Mouse (Mus musculus) mesoderm, embryonic 11.5 days (tissue): ENCODE data around the gene Rab5if.
"Not testable (repeated sequence)": the region's sequence is repeated elsewhere in the genome, so short reads cannot be mapped to it uniquely, and the experiment has no call there.

Experiments used
- DNase-seq: peaks from one replicate; pipeline ENCODE4 v3.0.0-alpha.2; 2012; ENCODE audit warnings: low read depth, low spot score

Rab5if gene

DNA sequence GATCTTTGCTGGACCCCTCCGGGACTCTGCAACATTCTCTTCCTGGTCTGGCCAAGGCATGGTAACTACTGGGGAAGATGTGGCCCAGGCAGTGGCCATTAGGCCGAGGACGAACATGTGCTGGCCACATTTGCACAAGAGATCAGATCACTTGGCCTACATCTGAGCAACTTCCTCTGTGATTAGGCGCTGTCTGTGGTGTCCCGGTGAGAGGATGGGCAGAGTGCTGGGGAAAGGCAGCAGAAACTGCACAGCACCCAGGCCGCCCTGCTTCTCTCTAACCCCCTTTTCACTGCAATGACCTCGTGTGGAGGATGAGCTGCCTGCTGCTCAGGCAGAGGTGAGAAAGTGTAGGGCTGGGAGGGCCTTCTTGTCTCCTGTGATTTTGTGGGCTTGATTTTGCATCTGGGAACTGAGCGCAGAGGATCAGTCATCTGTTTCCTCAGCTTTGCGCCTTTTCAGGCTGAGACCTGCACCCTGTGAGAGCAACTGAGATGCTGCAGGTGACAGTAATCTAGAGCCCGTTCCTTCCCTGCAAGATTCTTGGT lies 23.2 kb downstream of the Rab5if start:
- DNase-seq: no peak

DNA sequence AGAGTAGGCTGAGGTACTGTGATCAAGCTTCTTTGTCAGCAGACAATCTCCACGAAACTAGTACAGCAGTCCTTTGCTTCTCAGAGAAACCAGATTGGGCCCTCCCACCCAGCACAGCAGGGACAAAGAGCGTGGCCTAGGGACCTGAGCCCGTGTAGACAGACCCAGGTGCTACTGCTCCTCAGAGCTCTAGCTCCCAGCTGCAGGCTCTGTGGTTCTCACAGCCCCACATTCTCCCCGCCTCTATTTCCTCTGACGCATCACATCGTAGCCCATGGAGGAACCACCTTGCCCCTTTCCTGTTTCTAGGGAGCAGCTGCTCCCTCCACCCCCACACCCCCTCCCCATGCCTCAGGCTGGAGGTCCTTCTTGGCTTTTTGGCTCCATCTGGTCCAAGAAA lies 24.1 kb downstream of the Rab5if start, which contains the start of gene Sla2:
TSS of gene Sla2 (minus strand) at position 176 of the 400 bp plus-strand sequence.
- DNase-seq: no peak

DNA sequence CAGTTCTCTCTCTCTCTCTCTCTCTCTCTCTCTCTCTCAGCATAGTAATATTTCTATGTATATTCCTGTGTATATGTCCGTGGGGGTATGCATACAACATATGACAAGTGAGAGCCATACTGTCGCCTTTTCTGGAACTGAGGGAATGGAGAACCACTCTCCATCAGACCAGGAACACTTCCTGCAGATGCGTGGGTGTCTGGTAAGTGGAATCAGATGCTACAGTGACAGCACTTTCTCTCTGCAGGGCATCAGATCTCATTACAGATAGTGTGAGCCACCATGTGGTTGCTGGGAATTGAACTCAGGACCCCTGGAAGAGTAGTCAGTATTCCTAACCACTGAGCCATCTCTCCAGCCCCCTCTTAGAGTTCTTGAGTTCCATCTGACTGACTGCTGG lies 25.6 kb downstream of the Rab5if start:
- no peak for DNase-seq

DNA sequence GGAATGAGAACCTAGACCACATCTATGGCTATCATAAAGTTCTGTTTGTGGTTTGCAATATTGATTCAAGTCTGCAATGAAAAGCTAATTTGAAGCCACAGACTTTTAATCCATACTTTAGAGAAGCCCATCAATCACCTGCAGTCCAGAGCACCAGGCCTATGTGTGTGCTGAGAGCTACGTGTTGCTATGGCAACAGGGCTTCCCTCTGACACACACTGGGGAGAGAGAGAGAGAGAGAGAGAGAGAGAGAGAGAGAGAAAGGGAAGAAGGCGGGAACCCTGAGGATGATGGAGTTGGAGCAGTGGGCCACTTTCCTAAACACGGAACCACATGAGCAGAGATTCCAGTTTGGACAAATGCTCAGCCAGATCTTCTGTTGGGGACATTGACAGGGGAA lies 29.3 kb downstream of the Rab5if start:
- DNase-seq: peak; percentile 69

DNA sequence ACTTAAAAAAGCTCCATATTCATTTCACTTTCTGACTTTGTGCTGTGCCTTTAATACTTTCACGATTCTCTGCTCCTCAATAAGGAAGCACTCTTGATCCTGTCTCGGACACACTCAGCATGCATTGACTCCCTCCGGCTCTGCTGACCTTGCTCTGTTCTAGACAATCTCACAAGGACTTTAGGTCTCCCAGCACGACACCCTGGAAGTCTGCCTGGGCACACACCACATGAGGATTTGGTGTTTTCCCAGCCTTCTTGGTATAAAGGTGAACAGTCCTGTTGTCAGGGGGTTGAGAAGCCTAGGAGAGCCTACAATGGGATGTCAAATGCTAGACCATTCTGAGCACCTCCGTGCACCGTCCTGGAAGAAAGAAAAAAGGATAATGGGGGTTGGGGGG lies 29.9 kb downstream of the Rab5if start:
- DNase-seq: no peak

DNA sequence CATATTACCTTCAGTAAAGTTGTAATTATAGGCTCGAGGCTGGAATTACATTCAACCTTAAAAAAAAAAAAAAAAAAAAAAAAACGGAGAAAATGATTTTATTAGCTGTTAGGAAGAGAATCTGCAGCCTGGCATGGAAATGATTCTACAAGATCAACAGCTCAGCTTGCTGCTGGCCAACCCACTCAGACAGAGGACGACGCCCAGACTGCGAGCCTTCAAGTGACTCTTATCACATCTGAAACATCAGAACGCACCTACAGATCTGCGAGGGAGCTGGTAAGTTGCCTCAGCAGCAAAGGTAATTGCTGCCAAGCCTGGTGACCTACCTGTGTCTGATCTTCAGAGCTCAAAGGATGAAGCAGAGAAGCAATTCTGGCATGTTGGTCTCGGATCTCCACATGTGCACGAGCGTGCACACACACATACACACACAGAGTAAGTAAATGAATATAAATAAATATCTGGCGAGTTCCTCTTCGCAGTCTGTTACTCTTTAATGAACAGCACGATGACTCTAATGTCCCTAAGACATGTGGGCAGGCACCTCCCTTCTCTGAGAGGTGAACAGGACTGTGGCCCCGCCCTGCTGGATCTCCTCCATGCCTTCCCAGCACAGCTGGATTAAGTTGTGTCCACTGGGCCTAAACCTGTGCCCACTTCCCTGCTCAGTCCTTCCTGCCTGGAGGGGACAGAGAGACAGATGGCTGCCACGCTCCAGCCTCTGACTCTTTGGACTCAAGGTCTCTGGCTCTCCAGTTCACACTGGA lies 31.8 kb downstream of the Rab5if start:
- DNase-seq: no peak

DNA sequence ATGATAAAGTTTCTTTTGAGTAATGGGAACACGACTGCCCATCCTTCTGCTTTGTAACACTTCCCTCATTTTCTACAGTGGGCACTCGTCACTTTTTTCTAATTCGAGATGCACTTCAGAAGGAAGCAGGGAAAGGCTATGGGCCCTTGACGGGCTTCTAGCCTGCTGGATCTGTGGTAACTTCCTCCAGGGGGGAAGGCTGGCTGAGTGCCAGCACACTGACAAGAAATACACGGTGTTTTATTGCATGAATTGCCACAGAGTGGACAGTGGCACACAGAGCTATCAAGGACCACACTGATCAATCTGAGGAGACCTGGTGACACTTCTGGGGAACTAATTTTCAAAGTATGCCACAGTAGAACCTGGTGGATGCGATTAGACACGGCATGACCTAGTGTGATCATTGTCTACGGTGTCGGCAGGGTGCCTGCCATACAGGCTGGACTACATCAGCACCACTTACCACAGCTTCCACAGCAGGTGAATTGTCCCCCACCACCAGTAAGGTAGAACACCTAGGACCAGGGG lies 33.5 kb downstream of the Rab5if start:
- DNase-seq: peak; percentile 12

DNA sequence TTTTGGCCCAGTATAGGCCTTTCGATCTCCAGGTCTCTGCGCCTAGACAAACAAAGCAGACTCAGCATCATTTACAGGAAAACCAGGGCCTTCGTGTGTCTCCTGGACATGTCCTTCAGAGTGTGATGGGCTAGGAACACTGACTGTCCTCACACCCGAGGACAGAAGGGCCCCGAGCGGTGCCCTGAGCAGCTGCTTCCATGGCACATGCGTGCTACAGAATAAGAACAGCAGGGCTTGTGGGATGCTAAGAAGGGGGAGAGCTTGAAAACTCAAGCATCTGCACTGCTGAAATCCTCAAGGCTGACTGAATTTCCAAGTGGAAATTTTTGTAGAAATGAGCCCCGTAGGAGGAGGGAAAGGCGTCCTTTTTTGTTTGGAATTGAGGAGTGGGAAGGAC lies 34.1 kb downstream of the Rab5if start:
- DNase-seq: no peak

DNA sequence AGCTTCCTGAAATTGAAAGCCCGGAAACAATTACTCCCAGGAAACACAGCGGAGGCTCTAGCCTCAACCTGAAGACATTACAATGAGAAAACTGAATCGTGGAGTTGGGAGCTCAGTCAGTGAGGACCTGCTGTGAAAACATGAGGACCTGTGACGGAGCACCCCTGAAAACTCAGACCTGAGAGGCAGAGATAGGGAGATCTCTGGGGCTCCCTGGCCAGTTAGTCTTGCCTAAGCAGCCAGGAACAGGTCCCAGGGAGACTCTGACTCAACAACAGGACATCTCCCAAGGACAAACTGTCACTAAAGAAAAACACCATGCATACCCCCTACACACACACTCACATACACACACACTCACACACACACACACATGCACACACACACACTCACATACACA lies 35.4 kb downstream of the Rab5if start:
- DNase-seq: no peak

DNA sequence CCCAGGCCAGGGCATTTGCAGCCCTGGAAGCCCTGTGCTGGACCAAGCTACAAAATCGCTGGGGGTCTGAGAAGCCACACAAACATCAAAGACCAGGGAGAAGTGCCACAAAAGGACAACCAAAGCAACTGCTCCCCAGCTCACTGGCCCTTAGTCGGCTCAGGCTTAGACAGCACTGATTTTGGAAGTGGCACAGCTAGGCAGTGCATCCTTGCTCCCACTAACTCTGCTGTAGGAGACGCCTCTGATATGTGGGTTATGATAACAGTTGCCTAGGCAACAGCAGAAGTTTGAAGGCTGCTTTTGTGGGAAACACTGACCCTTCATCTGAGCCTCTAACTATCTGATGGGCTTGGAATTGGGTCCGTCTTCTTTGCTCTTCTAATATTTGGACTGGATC lies 36.3 kb downstream of the Rab5if start:
- no peak for DNase-seq

DNA sequence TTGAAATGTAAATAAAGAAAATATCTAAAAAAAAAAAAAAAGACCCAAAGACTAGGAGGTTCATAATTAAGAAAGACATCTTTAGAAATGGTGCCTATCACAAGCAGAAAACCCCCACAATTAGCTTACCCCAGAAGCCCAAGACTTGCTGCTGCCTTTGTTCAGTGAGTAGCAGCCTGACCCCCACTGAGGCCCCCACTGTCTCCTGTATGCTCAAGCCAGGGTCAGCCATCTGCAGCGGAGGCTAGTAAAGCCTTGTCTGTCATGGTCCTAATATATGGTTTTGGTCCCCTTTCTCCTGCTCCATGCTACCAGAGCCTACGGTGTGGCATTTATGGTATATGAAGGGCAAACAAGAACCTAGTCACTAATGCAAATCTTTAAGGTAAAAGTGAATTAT lies 38.4 kb downstream of the Rab5if start:
- no peak for DNase-seq

DNA sequence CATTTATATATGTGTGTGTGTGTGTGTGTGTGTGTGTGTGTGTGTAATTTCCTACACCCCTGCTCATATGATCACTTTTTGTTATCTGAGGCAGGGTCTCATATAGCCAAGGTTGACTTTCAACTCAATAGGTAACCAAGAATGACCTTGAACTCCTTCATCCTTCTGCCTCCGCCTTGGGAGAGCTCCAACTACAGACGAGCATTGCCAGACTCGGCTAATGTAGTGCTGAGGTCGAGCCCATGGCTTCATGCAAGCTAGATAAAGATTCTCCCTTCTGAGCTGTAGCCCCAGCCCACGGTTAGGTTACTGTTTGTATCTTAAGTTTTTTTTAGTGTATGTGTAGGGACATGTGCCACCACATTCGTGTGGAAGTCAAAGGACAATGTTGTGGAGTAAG lies 39.0 kb downstream of the Rab5if start:
- no peak for DNase-seq

DNA sequence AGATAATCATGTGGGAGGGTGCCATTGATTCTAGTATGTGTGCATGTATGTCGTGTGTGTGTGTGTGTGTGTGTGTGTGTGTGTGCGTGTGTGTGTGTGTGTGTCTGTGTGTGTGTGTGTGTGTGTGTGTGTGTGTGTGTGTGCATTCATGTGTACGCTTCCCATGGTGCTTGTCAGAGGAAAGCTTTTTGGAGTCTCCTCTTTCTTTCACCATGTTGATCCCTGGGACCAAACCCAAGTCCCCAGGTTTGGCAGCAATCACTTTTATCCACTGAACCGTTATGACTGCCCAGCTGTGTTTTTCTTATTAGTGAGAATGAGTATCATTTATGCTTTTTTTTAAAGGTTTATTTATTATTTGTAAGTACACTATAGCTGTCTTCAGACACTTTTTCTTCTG lies 39.5 kb downstream of the Rab5if start:
- not testable (repeated sequence) for DNase-seq

DNA sequence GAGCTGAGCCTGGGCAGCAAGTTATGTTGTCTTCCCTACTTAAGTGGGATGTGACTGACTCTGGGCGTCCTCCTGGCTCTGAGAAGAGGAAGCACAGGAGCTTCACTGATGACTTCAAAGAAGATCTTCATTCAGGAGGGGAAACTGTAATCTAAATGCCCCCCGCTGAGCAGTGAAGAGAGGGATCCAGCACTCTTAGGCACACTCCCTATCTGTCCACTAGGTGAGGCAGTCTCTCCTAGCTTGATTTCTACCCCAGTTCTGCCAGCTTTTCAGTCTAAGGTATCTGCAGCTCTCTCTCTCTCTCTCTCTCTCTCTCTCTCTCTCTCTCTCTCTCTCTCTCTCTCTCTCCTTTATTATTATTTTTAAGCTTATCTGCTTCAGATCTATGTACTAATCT lies 40.4 kb downstream of the Rab5if start:
- no peak for DNase-seq

DNA sequence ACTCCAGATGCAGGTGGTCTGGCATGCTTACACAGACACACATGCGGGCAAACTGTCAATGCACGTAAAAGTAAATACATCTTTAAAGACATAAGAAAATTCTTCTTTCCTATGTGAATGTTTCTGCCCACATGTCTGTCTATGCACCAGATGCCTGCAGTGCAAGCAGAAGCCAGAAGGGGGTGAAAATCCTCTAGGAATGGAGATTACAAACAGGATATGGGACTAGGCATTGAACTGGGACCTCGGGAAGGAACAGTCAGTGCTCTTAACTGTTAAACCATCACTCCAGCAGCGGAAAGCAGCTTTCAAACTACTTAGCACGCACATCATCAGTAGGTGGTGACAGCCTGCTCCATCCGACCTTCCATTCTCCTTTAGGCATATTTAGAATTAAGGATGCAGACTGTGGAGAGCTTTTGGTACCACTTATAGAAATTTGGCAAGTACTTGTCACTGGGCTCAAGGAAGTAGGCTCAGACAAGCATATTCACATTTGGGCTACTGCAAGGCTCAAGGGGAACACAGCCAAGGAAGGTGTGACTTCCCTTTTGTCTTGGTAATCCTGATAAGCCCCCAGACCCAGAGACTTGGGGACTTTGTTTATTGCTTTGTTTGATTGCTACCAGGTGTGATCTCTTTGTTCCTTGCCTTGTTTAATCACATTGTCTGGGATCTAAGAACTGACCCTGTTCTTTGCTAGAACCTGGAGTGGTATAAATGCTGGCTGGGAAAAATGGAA lies 42.2 kb downstream of the Rab5if start:
- peak; percentile 64 for DNase-seq

DNA sequence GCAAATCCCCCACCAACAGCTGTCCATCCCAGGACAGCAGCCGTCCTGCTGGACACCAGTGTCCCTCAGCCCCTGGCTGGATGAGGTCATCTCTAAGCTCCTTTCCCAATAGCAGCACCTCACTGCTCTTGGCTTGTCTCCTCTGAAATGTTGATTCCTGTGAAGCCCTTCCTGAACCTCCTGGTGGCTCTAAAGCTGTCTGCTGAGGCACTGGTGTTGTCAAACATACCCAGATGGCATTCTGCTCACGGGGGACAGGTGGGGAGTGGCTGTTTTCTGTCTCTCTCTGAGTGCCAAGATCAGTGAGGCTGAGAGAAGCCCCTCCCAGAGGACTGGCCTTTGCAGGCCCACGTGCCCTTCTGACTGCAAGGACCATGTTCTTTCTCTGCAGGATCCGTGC lies 43.0 kb downstream of the Rab5if start:
- not testable (repeated sequence) for DNase-seq

DNA sequence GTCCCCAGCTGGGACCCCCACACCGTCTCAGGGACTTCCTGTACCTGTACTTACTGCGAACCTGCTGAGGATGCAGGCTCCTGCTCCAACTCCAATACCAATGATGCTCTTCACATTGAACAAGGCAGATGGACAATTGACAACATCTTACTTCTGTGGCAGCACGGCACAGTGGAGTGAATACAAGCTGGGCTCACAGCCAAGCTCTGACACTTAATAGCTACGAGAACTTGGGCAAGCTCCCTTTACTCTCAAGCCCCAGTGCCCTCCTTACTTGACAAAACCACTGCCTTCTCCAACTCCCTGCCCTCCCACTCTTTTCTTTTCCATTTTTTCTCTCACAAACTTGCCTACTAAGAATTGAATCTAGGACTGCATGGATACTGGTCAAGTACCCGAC lies 50.3 kb downstream of the Rab5if start:
- DNase-seq: no peak

DNA sequence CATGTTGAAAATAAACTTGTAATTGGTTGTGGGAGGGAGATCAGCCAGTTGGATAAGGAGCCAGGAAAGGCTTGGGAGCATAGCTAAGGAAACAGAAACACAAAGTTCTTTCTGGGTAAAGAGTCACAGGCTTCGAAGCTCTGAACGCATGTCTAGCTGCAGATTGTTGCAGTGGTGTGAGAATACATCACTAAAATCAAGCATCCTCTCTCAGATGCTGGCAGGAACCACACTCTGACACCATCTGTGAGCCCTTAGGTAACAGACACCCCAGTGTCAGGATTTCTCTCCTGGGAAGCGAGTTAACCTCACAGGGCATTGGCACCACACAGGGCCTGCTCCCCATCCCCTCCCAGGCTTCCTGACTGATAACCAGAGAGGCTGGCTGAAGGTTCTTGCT lies 52.6 kb downstream of the Rab5if start:
- no peak for DNase-seq

DNA sequence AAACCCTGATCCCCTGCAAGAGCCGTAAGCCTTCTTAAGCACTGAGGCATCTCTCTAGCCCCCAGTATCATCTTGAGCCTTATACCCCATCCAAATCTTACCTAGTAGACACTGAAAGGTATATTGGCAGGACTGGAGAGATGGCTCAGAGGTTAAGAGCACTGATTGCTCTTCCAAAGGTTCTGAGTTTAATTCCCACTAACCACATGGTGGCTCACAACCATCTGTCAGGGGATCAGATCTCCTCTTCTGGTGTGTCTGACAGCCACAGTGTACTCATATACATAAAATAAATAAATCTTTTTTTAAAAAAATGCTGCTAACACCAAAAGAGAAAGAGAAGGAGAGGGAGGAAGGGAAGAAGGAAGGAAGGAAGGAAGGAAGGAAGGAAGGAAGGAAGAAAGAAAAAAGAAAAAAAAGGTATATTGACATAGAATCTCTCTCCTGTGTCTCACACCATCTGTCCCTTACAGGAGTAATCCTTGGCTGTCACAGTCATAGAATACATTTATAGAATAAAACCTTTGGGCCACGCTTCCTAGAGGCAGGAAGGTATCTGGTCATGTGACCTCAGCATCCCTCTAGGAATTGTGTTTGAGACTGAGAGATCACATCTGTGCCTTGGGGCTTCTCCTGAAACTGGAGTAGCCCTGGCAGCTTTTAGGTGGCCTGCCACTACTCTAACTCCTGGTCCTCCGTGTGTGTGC lies 53.6 kb downstream of the Rab5if start:
- DNase-seq: no peak

DNA sequence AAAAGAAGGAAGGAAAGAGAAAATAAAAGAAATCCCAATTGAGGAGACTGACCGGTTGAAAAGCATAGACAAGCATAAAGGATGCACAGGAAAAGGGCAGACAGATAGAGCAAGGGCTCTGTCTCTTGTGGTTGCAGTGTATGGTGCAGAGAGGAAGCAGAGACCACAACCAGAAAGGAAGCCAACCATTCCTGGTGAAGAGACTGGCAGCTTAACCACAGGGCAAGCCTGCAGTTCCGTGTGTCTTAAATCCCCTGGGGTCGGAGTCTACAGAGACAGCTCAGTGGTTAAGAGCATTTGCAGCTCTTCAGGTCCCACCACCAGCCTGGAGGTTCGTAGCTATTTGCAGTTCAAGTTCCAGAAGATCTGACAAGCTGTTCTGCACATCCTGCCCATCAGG lies 55.6 kb downstream of the Rab5if start:
- no peak for DNase-seq

DNA sequence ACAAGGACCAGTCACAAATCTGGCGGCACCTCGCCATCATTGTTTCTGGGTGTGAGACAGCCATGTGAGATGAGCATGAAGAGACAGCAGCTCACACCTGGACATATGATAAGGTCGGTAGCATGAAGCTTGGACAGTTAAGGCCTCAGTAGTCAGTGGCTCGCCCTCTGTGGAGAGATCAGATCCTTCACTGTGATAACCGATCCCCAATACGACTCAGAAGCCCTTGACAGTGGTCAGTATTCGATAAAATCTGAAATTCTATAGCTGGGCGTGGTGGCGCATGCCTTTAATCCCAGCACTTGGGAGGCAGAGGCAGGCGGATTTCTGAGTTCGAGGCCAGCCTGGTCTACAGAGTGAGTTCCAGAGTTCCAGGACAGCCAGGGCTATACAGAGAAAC lies 56.3 kb downstream of the Rab5if start:
- not testable (repeated sequence) for DNase-seq

DNA sequence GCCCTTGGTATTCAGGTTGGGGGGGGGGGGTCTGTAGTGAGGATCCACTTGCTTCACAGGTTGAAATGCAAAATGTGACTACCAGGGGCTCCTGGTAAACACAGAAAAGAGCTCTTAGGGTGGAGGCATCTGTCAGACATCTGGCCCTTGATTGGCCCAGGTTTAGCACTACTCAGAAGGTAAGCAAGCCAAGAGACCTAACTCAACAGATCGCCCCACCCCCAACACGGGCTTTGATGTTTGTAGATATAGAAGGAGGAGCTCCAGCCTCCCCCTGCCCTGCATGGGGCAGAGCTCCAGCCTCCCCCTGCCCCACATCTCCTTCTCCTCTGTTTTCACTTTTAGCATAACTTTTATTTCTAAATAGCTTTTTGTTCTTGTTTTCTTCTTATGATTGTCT lies 56.9 kb downstream of the Rab5if start:
- no peak for DNase-seq
